Mouse (Mus musculus) adrenal gland, postnatal 4 days (tissue): Measurements from ENCODE around the gene Fabp7. TPM values are rescaled to one million over a fixed set of nuclear protein-coding genes. Genes with fewer than 3 reads are reported as not detected.

Experiments used
- DNase-seq, 2 experiments: peaks; one replicate each; pipeline ENCODE4 v3.0.0; 2021 to 2022; ENCODE audit warnings: low spot score in 2 of 2, mixed read lengths in 2 of 2
- total RNA-seq, 2 experiments: library from RNA; stranded (reverse); gene quantifications; 2 replicates each; pipeline ENCODE4 v1.2.3; 2021

Gene Fabp7
- total RNA-seq, 2 experiments from 2014 or later: 18.3 to 25.6 TPM

GRCm38 (mm10) chr10:57796057-57796456 is 11.4 kb downstream of the Fabp7 start:
- no peak for DNase-seq

DNA sequence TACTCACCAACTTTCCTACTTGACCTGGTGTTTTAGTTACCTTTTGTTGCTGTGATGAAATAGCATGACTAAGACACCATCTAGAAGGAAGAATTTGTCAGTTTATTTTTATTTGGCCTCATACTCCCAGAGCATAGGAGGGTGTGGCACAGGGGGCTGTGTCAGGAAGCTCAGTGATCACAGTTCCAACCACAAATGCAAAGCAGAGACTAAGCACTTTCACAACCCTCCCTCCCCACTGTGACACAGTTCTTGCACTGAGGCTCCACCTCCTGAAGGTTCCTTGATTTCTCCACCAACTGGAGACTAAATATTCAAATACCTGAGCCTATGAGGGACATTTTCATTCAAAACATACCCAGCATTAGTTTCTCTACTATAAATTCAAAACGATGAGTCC is 14.8 kb downstream of the Fabp7 start:
- no peak for DNase-seq

- no peak for DNase-seq
These were observed 23.1 kb downstream of the Fabp7 start for GRCm38 (mm10) chr10:57807754-57808153.

DNA sequence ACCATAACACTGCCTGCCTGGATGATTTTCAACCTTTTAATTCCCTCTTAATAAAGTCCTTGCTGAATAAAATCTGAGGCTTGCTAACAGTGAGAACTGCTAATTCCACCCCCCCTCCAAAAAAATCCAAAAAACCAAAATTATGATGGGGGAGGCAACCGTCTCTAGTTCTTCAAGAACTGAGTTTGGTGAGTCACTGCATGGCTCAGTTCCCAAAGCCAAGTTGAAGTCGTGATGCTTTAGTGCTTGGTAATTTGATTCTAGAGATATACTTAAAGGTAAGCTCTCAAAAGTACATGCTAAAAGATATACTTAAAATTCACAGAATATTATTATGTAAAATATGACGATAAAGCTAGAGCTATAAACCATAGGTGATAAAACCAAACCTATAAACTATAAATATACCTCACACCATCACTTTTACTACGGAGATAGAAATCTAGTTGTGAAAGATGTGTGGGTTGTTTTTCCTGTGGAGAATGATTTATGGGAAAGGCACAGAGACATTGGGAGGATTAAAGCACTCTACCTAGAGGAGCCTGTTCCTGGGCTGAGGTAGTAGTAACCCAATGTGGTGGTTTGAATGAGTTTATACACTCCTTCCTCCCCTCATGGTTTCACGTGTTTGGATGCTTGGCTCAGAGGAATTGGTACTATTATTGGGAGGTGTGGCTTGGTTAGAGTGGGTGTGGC is 27.6 kb downstream of the Fabp7 start:
- no peak for DNase-seq

DNA sequence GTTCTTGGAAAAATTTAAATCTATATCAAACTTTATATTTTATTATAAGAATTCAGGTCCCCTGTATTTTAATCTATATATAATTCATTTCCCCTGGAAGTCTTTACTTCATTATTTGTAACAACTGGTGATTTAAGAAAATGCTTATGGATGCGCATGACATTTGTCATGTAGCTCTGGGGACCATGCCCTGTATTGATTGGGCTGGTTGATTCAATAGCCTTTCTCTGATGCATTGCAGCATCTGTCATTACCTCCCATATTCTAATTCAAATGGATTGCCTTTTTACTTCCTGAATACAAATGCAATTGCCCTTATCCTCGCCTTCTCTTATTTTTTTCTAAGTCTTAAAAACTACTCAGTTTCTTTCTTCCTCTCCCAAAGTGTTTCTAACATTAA is 29.6 kb downstream of the Fabp7 start:
- DNase-seq: no peak

DNA sequence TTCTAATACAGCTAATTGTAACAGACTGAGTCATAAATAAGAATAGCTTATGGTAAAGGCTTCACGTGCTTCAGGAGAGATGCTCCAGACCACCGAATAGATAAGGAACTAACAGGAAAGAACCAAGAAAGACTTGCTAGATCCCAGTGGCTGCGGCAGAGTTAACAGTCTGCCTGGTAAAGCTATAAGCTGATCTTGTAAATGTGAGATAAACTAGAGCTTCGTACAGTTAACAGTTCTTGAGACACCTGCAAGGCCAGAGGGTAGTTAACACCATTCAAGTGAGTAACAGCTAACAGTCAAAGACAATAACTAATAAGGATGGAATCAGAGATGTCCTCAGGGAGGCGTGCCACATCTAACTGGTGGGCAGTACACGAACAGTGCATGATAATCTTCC is 31.2 kb downstream of the Fabp7 start:
- DNase-seq: no peak

DNA sequence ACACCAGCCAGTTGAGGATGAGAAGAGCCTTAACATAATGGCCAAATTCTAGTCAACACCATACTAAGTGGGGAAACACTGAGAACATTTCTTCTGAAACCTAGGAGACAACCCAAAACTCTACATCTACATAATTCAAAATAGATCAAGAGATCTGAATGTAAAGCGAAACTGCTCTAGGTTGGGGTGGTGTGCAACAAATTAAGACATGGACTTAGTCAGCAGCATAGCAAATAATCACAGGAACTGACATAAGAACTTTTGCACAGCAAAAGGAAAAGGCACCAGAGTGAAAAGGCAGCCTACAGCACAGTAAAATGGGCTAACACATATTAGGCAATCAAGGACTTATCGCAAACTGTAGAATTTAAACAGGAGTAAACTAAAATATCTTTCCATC is 34.5 kb downstream of the Fabp7 start:
- no peak for DNase-seq

DNA sequence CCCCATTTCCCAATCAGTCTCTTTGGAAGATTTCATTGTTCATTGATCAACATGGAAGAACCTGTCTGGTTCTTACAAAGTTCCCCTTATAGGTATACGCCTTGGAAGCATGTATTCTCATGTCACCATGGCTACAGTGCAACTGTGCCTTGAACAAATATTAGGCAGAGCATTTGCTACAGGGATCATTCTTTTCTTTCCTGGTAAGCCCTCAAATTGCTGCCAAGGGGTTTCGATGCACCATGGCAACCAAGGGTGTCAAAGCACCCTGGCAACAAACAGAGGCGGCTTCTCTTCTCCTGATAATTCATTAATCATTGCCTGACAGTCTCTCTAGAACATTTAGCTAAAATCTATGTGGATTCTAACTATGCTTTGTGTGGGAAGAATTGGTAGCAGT is 37.8 kb downstream of the Fabp7 start:
- no peak for DNase-seq

DNA sequence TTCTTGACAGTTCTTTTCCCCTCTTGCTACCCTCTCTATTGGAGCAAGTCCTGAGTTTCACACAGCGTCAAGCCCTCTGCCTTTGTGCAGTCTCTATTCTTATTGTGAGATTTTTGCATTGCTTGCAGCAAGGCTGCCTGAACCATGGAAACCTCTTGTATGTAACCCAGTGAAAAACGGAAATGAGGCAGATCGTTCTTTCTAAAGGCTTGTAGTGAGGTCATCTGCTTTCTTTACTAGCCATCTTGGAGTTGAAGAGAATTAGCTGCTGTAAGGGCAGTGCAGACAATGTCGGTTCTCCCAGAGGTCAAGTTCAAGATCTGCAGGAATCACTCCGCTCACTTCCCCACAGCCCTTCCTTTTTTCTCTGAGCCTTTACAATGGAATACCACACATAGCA is 44.0 kb downstream of the Fabp7 start:
- DNase-seq: no peak

DNA sequence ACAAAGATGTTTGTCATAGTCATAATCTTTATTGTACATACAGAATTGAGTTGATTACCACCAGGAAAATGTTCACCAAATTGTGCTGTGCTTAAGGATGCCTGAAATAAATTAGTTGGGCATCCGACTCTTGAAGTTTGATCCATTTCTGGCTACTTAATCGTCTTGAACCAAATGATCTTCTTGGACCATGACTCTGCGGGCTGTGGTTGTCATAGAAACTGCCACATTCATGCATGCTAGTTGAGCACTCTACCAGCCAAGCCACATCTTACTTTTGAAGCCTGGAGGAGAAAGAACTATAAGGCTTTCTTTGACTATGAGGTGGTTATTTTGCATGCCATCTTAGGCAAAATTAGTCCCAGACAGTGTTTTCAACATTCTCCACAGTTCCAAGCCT is 44.9 kb downstream of the Fabp7 start:
- no peak for DNase-seq

GRCm38 (mm10) chr10:57835094-57835493 is 50.4 kb downstream of the Fabp7 start:
- no peak for DNase-seq

DNA sequence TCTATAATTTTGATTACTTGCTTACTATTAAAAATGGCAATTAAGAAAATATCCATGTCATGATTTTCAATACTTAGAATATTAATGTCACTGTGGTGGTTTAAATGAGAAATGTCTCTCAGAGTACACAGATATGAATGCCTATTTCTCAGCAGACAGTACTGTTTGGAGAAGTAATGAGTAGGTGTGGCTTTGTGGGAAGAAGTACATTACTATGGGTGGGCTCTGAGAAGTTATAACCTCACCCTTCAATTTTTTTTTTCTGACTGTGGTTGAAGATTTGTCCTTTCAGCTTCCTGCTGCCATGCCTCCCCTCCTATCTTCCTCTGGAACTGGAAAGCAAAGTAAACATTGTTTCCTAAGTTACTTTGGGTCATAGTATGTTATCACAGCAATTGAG is 51.3 kb downstream of the Fabp7 start:
- no peak for DNase-seq

Other genes with a start within 250 kb of the Fabp7 start
- under 1 TPM; 0.50 to 0.56 TPM for gene Pkib, start 152.9 kb upstream of the Fabp7 start, total RNA-seq
- gene Smpdl3a, start 9.5 kb downstream of the Fabp7 start, total RNA-seq: 10 to 100 TPM; 32.8 to 36.0 TPM